Comparison of ENCODE assay signal across 19 mouse cellular contexts in the genomic region with DNA sequence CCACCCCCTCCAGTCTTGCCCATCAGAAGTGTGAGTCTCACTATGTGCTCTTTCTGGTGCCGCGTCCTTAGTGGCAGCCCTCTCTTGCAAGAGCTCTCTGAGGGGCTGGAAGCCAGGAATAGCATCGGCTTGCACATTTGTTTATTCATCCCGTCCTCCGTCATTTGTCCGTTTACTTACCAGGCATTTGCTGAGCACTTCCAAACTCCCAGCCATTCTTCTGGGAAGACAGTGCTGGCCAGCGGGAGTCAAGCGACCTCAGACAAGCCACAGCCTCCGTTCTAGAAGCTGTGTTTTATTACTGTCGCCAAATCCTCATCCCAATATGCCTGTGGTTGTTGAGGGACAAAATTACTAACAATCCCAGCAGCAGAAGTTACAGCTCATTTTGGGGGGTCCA.
A peak's percentile ranks its signal among the peaks of the same experiment; 100 is the strongest.
DNase-seq lines count a peak whose midpoint lies in the region; ATAC-seq and TF ChIP-seq lines count a peak whose summit lies in the region.
"Had no signal": no experiment of that assay in that cellular context is flagged by ENCODE, and none has a peak within 500 bp of the region (broad histone marks: within the 10 kb centered on the region; RNA-seq: fewer than 3 reads in every experiment).

No protein-coding gene starts in this region.

- TF ChIP-seq CTCF in lung, adult 2 months (IDR thresholded peaks at IDR 0.05; ENCODE audit: insufficient read depth, low read length), result no peak

- intact Hi-C loops in heart, postnatal 10 days (cut with DNase I), result no loop called here

- peak overlapping the region; percentile 90 for H3K27ac ChIP-seq in lung, embryonic 16.5 days (ENCODE audit: low read length)
- no peak overlapping the region for H3K27ac ChIP-seq in heart, embryonic 10.5 days
- H3K27ac ChIP-seq: forebrain, embryonic 10.5 days; hindbrain, embryonic 12.5 days; left cerebral cortex, adult 2 months; midbrain, embryonic 12.5 days had no signal

- peak; percentile 50 for ATAC-seq in lung, embryonic 16.5 days (ENCODE audit: low read depth)
- ATAC-seq: forebrain, postnatal 0 days; inflammation-experienced regulatory T-cells, adult 6 months had no signal

- H3K4me2 ChIP-seq in lung, embryonic 16.5 days (ENCODE audit: low read depth, low read length), result no peak overlapping the region
- H3K4me2 ChIP-seq: hindbrain, embryonic 12.5 days; liver, embryonic 11.5 days; midbrain, embryonic 12.5 days had no signal

- 33% methylated on average over 10 of the region's 10 CpGs for WGBS in lung, adult 2 months
- 20% methylated on average over 10 of the region's 10 CpGs for WGBS in lung, embryonic 16.5 days
- WGBS in heart, embryonic 10.5 days, result 43% methylated on average over 10 of the region's 10 CpGs

- H3K4me1 ChIP-seq in lung, adult 2 months (ENCODE audit: control insufficient read depth, insufficient read depth, low read length), result no peaks in the 10 kb centered on the region; the same call in 1 of the 2 replicates
- peaks cover 17% of the 10 kb centered on the region for H3K4me1 ChIP-seq in lung, embryonic 16.5 days (replicated peaks; ENCODE audit: control insufficient read depth, insufficient read depth, low read length)
- peaks cover 8% of the 10 kb centered on the region for H3K4me1 ChIP-seq in heart, embryonic 10.5 days
- H3K4me1 ChIP-seq: midbrain, embryonic 12.5 days had no signal

- H3K9ac ChIP-seq in lung, embryonic 16.5 days (ENCODE audit: low read length), result no peak overlapping the region
- H3K9ac ChIP-seq: forebrain, postnatal 0 days; hindbrain, embryonic 12.5 days; midbrain, embryonic 12.5 days had no signal

- no peak for TF ChIP-seq POLR2A in lung, adult 2 months (IDR thresholded peaks at IDR 0.05; ENCODE audit: borderline replicate concordance, extremely low read depth, low read depth, low read length)

- no peaks in the 10 kb centered on the region for H3K27me3 ChIP-seq in lung, embryonic 16.5 days (ENCODE audit: control insufficient read depth, insufficient read depth, low read depth, low read length)
- H3K27me3 ChIP-seq in heart, embryonic 10.5 days (ENCODE audit: insufficient read depth, poor library complexity, severe bottlenecking), result peaks cover 4% of the 10 kb centered on the region; the same call in 1 of the 2 replicates
- H3K27me3 ChIP-seq: hindbrain, embryonic 12.5 days; midbrain, embryonic 12.5 days had no signal

- no peaks in the 10 kb centered on the region for H3K9me3 ChIP-seq in lung, embryonic 16.5 days (ENCODE audit: control insufficient read depth, low read length)
- no peaks in the 10 kb centered on the region for H3K9me3 ChIP-seq in heart, embryonic 10.5 days
- H3K9me3 ChIP-seq: forebrain, embryonic 10.5 days; hindbrain, embryonic 12.5 days; midbrain, embryonic 12.5 days had no signal

- no peaks in the 10 kb centered on the region for H3K36me3 ChIP-seq in lung, embryonic 16.5 days (ENCODE audit: control insufficient read depth, insufficient read depth, low read length)
- H3K36me3 ChIP-seq in heart, embryonic 10.5 days, result no peaks in the 10 kb centered on the region
- H3K36me3 ChIP-seq: forebrain, embryonic 10.5 days; hindbrain, embryonic 12.5 days; midbrain, embryonic 12.5 days had no signal

- no peak overlapping the region for H3K4me3 ChIP-seq in lung, adult 2 months (replicated peaks; ENCODE audit: extremely low read depth, low read depth, low read length)
- no peak overlapping the region for H3K4me3 ChIP-seq in lung, embryonic 16.5 days (ENCODE audit: low read length)
- no peak overlapping the region for H3K4me3 ChIP-seq in heart, embryonic 10.5 days
- H3K4me3 ChIP-seq: forebrain, embryonic 10.5 days; hindbrain, embryonic 12.5 days; left cerebral cortex, adult 2 months; midbrain, embryonic 12.5 days had no signal

- DNase-seq in lung, adult 18-20 months, result peak; percentile 15 to 42
- no peak for DNase-seq in lung, adult 2 months
- DNase-seq in lung, postnatal 4 days, result peak; percentile 50 to 79
- DNase-seq in cerebellum, postnatal 25 days, result no peak
- no peak for DNase-seq in heart, postnatal 10 days
- no peak for DNase-seq in heart, embryonic 10.5 days (ENCODE audit: low spot score)
- DNase-seq: adrenal gland, adult 2 months; cerebellum, adult 9-10 months; forebrain, postnatal 0 days; kidney, postnatal 14 days; left cerebral cortex, postnatal 4 days; thymus, adult 2 months had no signal

Comparison
In these comparisons a context has a peak if more than half of its experiments do, and no peak if none do; other contexts are left out.
1. DNase-seq: peak in lung, adult 18-20 months (2 of 2) and lung, postnatal 4 days (2 of 2); none in lung, adult 2 months (single experiment), cerebellum, postnatal 25 days (0 of 2), heart, postnatal 10 days (0 of 2) and heart, embryonic 10.5 days (single experiment).